Mouse (Mus musculus) kidney, postnatal 10 days (tissue): ENCODE measurements around the gene Cyb5b.
A peak's percentile ranks its signal among the peaks of the same experiment; 100 is the strongest.
"Not testable (repeated sequence)": the region's sequence is repeated elsewhere in the genome, so short reads cannot be mapped to it uniquely, and the experiment has no call there.

Source experiments
- DNase-seq: peaks from one replicate; pipeline ENCODE4 v3.0.0; 2021; ENCODE audit warnings: mixed read lengths

Cyb5b gene

DNA sequence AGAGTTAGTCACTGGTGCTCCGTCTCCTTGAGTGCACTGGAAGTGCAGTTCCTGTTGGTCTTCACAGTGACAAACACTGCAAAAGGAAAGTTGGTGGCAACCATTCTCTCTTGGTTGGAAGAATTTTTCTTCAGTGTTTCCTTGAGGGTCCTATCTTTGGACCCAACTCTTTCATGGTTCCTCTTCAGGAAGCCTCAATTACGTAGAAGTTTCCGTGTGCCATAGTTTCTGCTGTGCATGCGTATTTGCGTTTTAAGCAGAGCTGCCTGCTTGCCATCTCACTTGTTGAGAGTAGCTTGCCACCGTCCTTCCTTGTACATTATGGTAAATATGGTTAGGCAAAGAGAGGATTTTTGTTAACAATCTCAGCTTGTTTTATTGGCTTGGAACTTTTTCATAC is 30.7 kb downstream of the Cyb5b start:
- DNase-seq, result no peak

DNA sequence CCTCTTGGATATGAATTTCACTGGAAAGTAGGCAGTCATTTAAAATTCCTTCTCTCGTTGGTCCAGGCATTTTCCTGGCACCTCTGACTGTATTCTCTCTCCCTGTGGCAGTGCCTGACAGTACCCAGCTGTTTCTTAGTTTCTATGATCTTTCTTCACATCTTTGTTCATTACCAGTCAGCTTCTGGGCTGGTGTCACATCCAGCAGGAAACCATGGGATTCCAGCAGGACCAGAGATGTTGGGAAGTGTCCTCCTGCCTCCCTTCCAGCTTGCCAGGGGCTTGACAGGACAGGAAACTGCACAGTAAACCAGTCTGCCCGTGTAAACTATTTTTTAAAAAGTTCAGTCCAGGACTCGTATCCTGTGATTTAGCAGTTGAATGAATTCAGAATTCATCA is 34.6 kb downstream of the Cyb5b start:
- DNase-seq, result peak; percentile 40

DNA sequence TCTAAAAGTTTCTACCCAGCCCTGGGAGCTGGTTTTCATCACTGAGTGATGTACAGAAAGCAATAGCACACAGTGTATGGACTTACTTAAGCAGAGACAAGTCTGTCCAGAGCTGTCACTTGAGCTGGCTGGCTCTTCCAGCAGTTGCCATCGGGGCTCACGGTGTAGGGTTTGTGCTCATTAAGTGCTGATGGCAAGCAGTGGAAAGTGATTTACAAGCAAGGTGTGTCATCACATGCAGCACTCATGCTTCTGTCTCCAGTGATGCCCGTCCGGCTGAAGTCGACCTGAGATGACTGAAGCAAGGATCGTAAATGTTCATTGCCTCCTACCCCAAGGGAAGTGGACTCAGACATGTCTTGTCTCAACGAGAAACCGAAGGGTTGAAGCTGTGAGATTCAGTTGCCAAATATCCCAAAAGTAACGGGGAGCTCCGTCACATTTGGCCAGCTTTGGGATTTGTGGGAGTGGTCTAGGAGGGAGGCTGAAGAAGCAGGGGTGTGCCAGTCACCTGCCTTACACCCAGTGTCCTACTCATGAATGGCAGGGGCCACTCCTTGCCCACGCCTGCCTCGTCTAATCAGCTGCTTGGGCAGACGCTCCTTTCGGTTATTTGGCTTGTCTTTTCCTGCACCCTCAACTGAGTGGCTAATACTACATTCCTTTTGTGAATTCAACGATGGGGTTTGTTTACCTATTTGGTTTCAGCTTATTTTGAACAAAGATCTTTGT is 36.4 kb downstream of the Cyb5b start:
- DNase-seq, result no peak

DNA sequence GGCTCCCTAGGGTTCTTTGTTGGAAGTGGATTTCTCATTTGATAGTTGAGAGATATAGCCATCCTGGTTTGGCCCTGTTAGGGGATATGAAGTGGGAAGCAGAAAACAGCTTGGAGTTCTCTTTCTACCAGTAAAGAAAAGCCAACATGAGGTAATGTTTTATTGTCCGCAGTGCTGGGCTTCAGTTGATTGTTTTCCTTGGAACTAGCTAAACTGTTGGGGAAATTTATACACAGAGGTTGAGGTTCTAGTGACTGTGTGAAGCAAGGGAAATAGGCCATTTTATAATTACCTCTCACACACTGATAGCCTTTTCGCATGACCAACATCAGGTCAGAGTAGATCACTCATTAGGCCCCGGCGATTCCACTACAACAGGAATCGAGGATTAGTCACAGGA is 37.2 kb downstream of the Cyb5b start:
- DNase-seq, result no peak

DNA sequence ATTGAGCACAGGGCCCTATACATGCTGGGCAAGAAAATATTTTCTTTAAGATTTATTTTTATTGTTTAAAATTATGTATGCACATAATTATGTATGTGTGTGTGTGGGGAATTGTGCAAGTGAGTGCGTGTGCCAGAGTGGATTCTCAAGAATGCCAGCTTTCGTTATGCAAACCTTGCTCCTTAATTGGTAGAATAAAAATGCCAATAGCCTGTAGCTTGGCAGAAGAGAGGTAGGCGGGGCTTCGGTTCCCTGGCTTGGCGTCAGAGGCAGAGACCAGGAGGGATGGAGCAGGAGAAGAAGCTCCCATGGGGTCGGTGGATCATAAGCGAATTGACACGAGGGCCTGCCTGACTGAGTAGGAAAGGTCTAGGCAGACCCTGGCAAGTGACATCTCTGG is 42.2 kb downstream of the Cyb5b start:
- no peak for DNase-seq

DNA sequence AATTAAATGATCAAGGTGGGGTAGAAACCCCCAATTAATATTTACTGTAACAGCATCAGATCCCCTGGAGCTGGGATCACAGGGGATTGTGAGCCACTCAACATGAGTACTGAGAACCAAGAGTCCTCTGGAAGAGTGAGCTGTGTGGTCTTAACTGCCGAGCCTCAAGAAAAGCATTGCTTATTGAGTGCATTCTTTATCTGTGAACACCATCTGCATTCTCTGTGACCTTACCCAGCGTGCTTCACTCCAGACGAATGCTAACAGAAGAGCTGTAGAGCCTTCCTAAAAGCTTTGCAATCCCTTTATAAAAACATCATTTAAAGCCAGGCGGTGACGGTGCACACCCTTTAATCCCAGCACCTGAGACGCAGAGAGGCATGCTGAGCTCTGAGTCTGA is 42.9 kb downstream of the Cyb5b start:
- DNase-seq, result no peak

DNA sequence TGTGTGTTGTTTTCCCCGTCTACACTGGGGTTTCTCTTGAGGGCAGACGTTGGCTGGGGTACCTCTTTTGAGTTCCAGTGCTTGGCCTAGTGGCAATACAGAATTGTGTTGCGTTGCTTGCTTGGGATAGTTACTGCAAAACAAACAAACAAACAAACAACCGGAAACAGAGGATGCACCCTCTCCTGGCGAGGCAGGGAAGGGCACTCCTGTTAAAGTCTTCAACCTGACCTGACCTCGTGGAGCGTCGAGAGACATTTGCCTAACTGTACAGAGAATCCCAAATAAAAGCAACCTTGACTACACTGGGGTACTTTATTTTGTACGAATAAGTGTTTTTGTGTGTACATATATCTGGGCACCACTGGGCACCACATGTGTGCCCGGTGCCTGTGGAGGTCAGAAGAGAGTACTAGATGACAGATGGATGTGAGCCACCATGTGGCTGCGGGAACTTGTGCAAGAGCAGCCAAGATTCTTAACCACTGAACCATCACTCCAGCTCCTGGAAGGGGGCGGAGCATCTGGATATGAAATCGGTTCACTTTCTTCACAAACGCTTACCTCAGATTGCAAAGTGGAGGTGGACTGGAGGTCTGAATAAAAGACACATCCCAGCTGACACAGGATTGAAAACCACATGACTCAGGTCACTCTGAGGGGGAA is 44.5 kb downstream of the Cyb5b start:
- no peak for DNase-seq

DNA sequence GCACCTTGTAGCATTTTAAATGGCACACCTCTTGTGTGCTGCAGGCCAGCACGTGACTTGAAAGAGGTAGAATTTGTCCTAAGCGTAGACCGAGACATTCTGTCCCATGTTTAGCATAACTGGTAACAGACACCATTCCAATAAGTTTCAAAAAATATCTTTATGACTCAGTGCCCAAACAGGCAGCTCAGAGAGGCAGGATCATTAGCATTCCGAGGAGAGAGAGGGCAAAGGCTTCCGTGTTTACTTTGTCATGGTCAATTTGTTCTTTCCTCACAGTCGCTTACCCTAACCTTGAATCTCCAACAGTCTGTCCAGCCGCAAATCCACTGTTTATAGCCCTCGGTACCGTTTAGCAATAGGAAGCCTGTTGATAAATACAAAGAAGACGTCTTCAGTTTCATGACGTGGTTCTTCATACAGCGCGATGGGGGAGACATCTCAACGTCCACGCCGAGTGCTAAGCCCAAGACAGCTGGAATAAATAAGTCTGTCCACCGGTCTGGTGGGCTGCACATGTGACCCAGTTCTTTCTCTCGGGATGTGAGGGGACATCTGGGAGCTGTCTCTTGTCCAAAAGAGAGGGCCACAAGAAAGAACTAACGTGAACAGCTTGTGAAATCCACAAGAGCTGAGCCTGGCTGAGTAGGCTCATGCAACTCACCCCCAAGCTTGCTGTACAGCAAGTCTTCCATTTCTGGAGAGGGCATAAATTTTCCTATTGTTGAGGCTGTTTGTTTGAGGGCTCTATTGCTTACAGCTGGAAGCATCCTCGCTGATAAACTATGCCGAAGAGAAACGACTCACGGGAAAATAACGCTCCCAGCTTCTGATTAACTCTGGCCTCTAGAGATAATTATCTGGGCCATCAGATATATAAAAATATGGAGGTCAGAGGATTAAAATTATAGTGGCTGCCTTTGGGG is 47.7 kb downstream of the Cyb5b start:
- peak; percentile 41 for DNase-seq

DNA sequence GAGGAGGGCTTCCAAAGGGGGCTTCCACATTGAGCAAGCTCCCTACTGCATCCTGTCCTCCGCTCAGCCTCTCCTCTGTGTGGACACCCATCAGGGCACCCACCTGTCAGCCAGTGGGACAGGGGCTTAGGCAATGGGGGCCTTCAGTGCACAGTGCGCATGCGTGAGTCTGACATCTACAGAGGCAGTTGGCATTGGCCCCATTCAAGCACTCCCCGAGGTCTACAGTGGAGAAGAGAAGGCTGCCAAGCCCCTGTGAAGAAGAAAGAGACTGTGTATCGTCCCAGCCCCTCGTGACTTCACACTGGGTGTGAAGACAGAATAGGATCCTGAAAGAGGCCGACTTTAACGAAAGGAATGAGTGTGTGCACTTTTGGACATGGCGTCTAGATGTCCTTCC is 54.7 kb downstream of the Cyb5b start:
- no peak for DNase-seq

DNA sequence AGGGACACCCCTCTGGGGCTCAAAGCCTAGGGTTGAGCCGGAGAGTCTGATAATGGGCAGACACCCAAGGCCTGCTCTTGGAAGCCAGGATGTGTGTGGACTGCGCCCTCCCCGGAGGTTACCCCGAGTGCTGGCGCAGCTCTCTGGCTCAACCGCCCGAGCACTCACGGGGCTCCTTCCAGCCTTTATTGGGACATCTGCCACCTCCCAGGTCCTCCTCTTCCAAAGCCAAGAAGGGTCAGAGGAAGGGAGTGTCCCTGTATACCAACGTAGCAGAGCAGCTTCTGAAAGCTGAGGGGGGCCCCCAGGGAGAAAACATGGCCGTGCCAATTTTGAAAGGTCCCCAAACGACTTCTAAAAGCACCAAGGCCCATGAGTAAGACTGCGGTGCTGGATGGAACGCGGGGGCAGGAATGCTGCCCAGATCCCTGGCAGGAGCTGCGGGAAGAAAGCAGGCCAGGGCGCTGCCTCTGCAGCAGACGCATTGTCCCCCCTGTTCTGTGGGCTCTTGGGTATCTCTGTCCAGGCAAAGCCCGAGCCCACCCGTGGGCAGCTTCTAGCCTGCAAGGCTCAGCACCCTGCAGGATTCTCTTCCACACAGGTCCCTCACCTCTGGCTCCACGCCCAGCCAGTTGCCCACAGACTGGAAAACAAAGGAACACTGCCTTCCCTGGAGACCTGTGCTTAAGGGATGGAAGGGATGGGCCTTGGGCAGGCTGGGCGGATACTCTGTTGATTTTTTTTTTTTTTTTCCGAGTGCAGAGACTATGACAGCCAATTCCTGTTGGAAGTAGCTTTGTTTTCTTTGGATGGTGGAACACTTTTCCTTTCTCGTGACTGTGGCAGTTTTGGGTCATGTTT is 55.5 kb downstream of the Cyb5b start:
- DNase-seq, result peak; percentile 90

DNA sequence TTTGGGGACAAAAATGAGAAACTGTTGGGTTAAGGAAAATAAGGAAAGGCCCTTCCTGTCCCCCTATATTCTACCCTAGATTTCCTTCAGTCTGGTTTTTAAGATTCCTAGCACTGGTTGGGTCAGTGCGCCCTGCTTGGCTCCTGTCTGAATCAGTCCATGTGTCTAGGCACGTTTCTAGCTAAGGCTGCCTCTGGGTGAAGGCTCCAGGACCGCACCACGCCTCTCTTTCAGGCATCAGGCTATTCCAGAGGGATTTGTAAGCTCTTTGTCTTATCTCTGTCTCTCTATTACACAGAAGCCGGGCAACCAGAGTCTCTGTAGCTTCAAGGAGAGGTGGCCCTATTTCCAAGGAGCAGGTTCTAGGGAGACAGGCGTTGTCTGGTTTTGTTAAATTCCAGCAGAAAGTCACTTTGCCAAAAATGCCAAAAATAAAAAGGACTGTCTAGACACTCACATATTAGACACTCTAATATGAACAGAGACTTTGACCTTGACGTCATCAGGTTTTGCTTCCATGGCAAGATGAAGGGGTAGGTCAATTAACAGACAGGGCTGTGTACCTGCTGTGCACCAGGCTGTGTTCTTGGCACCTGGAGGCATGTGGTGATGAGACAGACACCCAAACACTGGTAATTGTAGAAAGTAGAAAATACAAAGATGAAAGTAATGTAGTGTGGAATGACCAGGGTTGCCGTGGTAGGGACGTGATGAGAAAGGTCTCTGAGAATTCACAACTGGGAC is 56.5 kb downstream of the Cyb5b start:
- DNase-seq, result no peak

DNA sequence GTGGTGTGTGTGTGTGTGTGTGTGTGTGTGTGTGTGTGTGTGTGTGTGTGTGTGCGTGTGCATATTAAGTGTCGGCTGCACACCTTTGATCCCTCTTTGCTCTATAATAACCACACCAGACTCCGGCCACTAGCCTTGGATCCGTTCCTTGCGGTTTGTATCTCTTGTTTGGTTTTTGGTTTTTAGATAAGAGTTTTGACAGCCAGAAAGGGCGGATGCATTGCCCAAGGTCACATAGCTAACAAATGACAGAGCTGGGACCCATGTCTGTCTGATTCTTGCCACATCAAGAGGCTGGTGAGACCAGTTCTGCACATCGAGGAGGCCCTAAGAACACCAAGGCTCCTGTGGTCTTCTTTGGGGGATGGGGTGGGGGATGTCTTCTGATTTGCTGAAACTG is 58.7 kb downstream of the Cyb5b start:
- no peak for DNase-seq

DNA sequence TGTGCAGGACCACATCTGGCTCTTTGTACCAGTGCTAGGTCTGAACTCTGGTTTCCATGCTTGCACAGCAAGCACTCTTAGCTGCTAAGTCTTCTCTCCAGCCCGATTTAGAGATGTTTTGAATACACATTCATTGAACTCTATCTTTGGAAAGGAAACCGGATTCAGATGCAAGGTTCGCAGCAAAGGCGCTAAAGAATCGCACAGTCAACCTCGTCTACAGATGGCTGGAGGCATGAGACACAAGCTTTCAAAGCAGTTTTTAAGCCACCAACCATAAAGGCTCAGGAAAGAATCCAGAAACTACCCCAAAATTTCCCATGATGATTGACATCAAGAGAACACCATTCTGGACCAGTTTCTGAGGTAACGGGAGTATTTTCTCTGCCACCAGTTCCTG is 61.6 kb downstream of the Cyb5b start:
- no peak for DNase-seq

DNA sequence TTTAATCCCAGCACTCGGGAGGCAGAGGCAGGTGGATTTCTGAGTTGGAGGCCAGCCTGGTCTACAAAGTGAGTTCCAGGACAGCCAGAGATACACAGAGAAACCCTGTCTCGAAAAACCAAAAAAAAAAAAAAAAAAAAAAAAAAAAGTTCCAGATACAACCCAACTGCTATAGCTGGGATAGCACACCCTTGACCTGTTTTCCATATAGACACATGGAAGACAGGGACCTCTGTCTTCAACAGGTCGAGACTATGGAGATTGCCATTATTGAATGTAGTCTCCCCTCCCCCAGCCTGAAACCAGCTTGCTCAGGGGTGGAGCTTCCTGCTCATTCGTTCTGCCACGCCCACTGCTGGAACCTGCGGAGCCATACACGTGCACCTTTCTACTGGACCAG is 66.8 kb downstream of the Cyb5b start:
- not testable (repeated sequence) for DNase-seq

DNA sequence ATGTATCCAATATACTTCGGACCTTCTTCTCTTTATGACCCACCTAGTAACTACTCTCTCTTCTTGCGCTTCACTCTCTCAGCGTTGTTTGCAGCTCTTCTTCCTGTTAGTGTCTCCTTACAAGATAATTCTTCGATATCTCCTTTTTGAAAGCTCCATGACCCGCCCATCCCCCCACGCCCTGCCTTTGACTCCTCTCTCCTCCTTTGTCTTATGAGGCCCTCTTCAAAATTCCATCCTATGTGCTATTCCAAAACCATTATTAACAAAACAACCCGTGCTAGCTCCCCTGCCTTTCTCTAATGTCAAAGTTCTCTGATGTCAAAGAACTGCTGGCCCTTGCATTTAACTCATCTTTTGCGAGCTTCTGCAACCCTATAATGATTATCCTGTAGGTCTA is 67.7 kb downstream of the Cyb5b start:
- no peak for DNase-seq

DNA sequence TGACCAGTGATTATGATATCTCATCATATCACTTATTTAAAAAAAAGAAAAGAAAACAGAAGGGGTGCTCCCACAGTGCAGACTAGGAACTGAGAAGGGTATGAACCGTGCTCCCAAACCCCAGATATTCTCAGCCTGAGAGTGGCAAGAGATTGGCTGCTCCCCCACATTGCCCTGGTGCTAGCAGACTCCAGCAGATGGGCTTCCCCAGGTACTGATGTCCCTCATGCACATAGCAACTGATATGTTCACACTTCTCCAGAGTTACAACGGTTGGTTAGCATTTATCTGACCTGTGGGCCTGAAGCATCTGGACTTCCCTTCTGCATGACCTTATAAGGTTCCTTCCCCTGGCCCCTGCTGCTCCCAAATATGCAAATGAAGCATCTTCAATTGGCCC is 68.6 kb downstream of the Cyb5b start:
- no peak for DNase-seq

DNA sequence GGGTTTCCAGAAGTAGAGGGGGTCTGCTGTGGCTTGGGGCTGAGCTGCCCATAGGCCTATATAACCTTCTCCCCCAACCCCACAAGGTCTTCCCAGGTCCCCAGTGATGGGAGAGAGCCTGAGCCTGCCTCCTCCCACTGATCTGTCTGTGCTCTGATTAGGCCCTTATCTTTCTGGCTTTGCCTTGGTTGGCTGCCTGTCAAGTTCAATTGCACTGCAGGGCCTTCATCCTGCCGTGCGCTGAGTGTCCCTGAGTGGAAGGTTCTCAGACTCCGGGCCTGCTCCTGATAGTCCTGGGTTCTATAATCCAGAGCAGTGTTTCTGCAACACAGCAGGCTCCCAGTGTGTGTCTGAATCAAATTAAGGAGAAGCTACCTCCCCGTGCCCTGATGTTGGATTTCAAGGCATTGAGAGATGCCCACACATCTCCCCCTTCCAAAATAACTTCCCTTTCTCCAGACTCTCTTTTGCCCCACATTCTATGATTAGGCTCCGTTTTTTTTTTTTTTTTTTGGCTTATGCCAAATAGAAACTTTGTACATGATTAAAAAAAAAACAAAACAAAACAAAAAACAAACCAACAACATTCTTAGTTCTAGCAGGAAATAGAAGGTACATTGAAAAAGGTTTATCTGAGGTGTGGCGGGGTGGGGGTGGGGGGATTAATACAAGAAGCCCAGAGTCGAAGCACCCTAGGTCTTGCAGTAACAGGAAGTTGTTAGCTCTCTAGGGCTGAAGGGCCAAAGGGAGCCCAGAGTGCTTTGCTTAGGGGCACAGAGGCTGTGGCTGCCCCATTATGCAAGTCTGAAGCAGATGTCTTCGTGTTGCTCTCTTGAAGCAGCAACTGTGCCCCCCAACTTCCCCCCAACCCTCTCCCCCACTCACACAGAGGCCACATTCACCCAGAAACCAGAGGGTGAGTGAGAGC is 71.7 kb downstream of the Cyb5b start:
- DNase-seq, result peak; percentile 21

DNA sequence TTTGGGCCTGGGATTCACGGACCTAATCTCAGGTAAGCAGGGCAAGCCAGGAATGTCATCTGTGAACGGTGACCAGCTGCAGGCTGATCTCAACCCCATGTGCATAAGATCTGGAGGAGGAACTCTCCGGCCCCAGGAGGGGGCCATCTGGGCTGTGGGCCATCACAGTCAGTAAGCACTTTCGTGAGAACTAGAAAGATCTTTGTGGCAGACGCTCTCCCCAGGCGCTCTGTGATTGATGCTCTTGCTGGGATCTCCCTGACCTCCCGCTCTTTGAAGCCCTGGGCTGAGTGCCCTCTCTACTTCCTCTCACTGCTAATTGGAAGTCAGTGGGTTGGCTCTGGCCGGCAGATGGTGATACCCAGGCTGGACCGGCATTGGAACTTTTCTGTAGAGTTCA is 75.7 kb downstream of the Cyb5b start:
- peak; percentile 70 for DNase-seq

DNA sequence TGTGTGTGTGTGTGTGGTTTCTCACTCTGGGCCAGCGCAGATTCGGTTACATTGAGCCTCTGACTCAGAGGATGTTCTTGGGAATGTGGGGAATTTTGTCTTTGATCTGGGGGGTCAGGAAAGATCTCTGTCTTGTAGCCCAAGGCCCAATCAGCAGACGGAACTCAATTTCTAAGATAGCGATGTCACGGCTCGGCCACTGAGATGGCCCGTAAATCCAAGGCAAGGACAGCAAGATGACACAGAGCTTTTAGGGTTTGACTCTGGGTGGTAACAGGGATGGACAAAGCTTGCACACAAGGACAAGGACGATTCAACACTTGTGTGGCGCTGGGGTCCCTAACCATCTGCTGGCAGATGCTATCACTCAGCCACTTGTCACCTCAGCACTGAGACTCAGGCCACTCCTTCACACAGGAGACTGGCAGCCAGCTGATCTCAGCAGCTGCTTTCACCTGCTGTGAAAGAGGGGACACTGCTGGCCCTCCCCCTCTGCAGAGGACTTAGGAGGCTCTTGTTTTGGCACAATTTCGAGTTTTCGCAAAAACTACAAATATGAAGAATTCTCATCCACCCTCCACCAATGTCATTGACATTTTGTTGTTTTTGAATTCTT is 76.7 kb downstream of the Cyb5b start:
- DNase-seq, result peak; percentile 27

DNA sequence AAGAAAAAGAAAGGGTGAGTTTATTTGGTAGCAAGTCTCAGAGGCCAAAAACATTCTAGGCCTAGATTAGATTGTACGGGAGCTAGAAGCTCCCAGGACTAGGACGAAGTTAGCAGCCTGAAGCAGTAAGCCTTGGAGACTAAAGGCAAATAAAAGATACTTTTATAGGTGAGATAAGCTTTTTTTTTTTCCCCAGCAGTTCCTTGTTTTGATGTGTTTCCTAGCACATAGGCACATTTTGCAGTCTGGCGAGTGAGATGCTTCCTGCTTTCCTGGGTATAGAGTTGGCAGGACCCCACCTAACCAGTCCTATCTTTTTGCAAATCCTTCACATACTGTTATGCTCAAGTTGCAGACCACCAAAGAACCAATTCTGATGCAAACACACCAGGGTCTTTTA is 82.8 kb downstream of the Cyb5b start:
- DNase-seq, result no peak
